Mouse (Mus musculus) urinary bladder, postnatal 14 days (tissue): ENCODE data around the gene Khdc3.
"Not testable (repeated sequence)": the region's sequence is repeated elsewhere in the genome, so short reads cannot be mapped to it uniquely, and the experiment has no call there.

Experiments used
- DNase-seq: peaks from one replicate; pipeline ENCODE4 v3.0.0; 2021; ENCODE audit warnings: low spot score

Gene Khdc3

GRCm38 (mm10) chr9:73101536-73101935, at the start of gene Khdc3:
TSS of gene Khdc3 (plus strand) at chr9:73101836.
- no peak for DNase-seq

DNA sequence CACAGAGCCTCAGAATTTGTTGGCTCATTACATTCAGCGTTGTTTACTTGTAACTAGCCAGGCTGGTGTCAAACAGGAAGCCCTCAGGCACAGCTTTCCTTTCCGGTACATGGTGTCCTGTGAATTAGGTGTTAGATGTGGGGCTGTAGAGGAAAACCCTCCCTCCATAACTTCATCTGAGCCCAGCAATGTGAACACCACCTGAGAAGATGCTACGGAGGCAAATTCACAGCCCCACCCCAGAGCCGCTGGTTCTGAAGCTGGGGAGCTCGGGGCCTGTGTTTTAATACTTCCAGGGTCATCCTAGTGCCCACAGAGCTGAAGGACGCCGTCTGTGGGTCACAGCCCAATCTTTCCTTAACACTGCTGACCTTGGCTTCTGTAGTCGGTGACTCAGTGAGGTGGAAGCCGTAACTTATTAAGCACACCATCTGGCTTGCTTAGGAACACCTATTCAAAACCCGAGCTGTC, 46.2 kb upstream of the Khdc3 start:
- DNase-seq: no peak

GRCm38 (mm10) chr9:73059224-73059623, 42.4 kb upstream of the Khdc3 start:
- no peak for DNase-seq

DNA sequence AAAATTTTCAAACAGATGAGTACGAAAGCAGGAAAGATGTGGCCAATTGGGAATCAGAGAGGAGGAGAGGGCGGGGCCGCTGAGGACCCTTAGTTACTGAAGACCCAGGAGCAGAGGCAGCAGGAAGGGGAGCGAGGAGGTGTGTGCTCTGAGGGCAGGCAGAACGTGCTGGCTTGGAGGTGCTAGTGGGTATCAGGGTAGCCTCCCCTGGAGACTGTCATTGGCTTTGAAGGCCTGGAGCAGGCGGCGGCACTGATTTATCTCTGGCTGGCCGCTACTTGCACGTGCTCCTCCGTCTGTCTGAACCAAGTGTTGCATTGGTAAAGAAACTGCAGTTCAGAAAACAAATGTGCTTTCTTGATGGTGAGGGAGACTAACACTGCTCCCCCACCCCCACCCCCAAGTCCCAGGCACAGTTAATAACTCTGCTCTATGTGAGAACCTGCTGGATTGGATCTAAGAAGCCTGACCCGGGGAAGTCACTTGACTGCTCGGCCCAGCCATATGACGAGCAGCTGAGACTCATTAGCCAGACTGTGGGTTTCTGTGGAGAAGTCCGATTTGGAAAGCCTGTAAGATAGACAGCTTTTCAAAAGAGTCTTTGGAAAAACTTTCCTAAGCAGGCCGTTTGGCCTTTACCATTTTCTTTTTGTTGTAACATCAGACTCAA, 37.9 kb upstream of the Khdc3 start:
- no peak for DNase-seq

DNA sequence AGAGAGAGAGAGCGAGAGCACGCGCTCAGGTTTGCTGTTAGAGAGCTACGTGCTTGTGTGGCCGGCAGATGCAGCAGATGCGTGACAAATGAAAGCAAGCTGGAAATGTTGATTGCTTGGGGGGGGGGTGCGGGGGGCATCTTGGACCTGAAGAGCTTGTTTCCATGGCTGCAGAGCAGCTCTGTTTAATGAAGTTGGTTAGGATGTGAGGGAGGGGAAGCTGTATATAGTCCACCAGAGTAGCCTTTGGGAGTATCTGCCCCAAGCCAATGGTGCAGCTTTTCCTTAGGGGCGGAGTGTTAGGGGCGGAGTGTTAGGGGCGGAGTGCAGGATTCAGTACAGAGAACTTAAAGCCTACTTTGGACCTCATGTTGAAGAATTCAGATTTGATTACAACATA, 34.5 kb upstream of the Khdc3 start:
- DNase-seq: no peak

DNA sequence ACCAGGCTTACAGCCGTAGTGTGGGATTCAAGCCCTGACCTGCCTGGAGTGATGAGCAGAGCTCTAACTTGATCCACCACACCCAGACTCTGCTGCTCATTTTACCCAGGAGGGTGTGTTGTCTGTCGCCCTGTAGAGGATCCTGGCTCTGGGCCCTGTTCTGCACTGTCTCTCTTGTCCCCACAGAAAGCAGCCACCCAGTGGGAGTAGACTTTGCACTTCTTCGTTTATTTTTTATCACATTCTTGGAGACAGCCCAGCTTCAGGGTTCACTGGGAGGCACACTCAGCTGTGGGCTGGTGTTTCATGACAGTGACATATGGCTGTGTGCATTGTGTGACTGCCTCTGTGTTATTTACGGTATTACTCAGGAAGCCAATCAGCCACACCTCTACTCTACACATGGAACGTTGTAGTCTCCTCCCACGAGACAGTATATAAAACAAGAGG, 33.4 kb upstream of the Khdc3 start:
- peak; percentile 28 for DNase-seq

GRCm38 (mm10) chr9:73068688-73069087, 32.9 kb upstream of the Khdc3 start:
- no peak for DNase-seq

DNA sequence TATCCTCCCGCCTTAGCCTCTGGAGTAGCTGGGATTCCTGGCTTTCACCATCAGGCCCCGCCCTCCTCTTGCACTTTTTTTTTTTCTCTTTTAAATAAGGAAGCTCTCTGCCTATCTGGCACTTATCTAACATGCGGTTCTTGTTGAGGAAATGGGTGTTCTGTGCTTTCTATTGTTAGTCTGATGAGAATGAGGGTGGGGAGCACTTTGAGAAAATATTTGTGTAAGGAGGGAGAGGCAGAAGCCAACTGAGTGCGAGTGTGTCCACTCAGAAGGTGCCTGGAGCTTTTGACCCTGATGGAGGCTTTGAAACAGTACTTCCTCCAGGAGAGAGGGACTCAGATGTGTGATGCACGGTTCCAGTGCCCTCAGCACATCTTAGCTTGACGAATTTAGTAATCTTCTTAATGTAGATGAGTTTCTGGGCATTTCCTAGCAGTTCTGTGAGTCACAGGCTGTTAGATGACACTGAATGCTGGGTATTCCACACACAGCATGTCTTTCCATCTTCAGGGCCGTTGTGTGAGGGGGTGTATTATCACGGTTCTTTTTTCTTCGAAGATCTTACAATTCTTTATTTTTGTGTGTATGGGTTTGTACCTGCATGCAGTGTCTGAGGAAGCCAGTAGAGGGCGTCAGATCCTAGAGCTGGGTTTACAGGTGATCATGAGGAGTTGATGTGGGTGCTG, 30.5 kb upstream of the Khdc3 start:
- no peak for DNase-seq

DNA sequence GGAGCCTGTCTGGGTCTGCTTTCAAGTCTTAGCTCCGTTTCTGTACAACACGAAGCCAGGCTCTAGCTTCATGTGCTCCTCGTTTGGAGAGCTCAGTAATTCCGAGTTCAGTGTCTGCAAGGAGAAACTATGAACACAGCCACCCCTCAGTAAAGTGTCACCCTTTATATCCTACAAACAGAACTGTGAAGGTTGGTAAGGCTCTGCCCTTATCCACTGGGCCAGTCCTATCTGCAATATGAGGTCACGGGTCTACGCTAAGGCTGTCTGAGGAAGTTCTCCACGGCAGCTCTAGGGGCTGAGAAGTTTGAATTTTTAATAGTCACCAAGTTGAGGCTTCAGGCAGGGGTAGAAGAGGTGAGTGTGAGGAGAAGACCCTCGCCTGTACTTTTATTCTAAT, 29.2 kb upstream of the Khdc3 start:
- no peak for DNase-seq

DNA sequence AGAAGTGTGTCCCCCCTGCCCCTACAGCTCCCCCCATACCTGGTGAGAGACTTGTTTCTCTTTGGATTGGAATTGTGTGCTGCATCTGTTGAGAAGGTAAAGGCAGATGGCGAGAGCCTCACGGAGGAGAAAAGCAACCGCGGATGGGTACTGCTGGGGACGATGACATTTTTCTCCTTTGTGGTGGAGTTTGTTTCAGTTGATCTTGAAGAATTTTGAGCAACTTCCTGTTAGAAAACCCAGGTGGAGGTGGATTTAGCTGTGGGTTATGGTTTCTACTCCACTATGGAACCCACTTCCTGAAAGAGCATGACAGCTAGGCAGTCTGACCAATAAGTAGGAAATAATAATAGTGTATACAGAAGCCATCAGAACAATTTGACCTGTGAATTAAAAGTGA, 28.5 kb upstream of the Khdc3 start:
- DNase-seq: no peak

- not testable (repeated sequence) for DNase-seq
Observed at GRCm38 (mm10) chr9:73079349-73079748, 22.3 kb upstream of the Khdc3 start.

GRCm38 (mm10) chr9:73079801-73080325, 21.8 kb upstream of the Khdc3 start:
- DNase-seq: no peak

GRCm38 (mm10) chr9:73082291-73083000, 19.2 kb upstream of the Khdc3 start:
- no peak for DNase-seq

DNA sequence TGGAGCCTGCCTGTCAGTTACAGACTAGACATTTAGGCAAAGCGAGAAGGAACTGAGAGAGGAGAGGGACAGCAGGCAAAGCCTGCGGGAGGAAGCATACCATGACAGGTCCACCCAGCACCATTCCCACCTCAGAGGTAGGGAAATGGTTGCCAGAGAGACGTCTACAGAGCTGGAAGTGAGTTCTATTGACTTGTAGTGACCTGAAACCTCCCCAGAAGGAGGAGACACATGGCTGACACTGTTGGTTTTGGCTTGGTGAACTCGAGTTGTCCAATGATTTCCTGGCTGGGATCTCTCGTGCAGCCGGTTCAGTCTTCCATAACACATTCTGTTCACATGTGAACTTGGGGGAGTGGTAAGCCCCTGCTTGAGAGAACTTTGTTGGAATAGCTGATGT, 17.7 kb upstream of the Khdc3 start:
- DNase-seq: no peak

DNA sequence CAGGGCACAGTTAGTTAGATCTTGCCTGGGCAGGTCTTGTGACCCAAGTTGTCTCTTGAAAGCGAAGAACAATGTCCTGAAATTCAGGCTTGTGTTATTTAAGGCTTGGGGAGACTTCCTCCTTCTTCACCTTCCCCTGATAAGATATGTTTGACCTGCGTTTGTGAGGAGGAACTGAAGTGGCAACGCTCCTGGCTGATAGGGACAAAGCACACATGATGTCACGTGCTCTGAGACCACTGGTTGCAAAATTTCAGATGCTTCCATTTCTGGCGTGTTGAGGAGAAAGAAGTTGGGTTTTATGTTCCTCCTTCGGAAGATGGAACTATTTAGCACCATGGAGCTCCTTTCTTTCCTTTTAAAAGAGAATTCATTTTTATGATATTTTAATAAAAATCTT, 15.8 kb upstream of the Khdc3 start:
- no peak for DNase-seq

DNA sequence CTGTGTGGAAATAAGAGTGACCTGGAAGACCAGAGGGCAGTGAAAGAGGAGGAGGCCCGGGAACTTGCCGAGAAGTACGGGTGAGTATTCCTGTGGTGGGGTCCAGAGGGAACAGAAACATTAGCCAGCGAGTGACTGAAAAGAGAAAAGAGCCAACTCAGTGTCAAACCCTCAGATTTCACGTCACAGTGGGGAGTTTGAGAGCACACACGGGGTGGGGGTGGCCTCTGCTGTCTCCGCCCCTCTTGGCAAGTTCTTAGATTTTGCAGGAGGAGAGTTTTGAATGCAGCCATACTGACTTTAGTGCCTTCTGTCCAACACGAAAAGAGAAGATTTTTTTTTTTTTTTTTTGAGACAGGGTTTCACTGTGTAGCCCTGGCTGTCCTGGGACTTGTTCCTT, 14.5 kb upstream of the Khdc3 start:
- DNase-seq: no peak

DNA sequence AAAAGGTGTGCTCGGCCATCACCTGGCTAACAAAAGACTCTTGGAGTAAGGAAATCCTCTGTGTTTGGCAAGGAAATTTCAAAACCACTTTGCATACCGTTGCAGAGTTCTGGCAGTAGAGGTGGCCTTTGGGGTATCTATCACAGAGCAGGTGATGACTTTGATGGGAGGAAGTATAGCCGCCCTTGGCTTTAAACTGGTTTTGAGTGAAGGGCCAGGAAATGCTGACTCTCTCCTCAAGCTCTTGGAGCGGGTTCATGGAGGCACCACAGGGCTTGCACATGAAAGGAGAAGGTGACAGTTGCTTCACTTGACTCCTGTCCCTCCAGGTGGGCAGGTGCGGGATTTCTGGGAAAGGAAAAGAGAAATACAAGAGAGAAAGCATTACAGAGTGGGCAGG, 14.1 kb upstream of the Khdc3 start:
- no peak for DNase-seq

GRCm38 (mm10) chr9:73089222-73089920, 12.3 kb upstream of the Khdc3 start:
- DNase-seq: peak; percentile 36

DNA sequence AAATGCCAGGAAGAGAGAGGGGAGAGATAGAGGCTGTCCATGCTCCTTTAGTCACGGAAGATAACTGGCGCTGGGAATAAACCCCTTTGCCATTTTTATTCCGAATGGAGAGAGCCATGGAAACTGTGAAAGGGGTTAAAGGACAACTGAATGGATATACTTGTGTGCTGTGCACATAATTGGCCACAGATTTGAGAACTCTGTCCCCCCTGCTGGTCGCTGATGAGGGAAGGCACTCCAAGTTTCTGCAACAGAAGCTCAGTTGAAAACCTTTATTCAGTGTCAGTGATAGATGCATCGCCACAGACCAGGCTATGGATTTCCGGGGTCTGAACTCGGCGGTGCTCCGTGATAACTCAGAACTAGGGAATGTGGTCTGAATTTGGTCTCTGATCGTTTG, 11.5 kb upstream of the Khdc3 start:
- DNase-seq: no peak

DNA sequence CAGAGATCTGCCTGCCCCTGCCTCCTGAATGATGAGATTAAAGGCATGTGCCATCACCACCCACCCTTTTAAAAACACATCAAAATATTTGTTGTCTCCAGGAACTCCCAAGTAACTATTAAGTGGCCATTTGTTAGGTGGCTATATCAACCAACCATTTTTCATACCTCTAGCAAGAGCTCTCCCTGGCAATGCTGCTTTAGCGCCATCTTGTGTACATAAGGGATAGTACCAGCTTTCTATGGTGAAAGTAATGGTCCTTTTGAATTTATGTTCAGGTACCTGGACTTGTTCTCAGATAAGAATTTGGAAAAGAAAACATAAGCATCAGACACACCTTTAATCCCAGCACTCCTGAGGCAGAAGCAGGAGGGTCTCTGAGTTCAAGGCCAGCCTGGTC, 9.9 kb upstream of the Khdc3 start:
- no peak for DNase-seq

DNA sequence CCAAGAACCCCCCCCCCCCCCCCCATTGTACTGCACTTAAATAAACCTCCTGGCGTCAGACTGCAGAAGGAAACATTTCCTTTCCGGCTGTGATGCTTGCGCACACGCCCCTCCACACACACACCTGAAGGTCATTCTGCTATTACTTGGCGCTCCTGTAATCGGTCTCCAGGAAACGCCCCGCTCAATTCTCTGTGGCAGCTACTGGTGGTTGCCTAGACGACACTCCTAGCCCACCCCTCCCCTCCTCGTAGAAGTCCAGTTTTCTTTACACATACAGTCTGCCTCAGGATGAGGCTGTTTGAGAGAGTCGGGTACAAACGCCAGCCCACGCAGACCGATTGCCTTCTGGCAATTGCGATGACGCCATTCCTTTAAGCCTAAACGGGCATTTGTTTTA, 7.1 kb upstream of the Khdc3 start:
- no peak for DNase-seq

GRCm38 (mm10) chr9:73097898-73098297, 3.7 kb upstream of the Khdc3 start:
- no peak for DNase-seq
